Mouse (Mus musculus) embryonic fibroblast, embryonic 13.5 days (primary cell): ENCODE results near the gene Ankrd44.

Experiments used
- CTCF ChIP-seq: IDR thresholded peaks from 2 replicates; pipeline ENCODE4 v1.5.1; 2011; ENCODE audit warnings: mild to moderate bottlenecking, control low read depth, low read length, moderate library complexity, borderline replicate concordance; ENCODE audit not compliant: insufficient read depth
- POLR2A ChIP-seq: IDR thresholded peaks from 2 replicates; pipeline ENCODE4 v1.6.1; 2011; ENCODE audit warnings: low read depth, mild to moderate bottlenecking, control low read depth, low read length, moderate library complexity

GRCm38 (mm10) chr1:54778151-54778550 is 148.0 kb downstream of the Ankrd44 start:
- TF ChIP-seq POLR2A (no peak), CTCF (no peak)
